In the genomic region with DNA sequence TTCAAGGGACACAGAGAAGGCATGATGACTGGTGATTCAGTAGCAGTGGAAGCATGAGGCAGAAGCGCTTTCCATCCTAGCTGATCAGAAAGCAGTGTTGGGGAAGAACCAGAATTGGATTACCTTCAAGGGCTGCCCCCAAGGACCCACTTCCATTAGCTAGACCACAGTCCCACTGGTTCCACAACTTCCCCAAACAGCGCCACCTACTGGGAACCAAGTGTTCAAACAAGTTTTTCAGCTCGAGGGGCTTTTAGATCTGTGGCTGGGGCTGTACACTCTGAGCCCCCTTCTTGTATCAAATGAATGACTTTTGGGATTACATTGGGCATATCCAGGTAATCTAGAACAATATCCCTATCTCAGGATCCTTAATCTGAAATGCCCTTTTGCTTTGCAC, we compare ENCODE assay signal across 7 mouse cellular contexts. TPM values are rescaled to one million over a fixed set of nuclear protein-coding genes. Genes with fewer than 3 reads are reported as not detected.
DNase-seq lines count a peak whose midpoint lies in the region; ATAC-seq and TF ChIP-seq lines count a peak whose summit lies in the region.

No protein-coding gene starts in this region.

- ATAC-seq in megakaryocyte-erythroid progenitor cell, adult 5-6 weeks (replicated peaks; ENCODE audit: low FRiP score, low TSS enrichment, poor library complexity, severe bottlenecking): no peak

- no peaks in the 10 kb centered on the region for H3K9me3 ChIP-seq in ES-Bruce4 (replicated peaks; ENCODE audit: control insufficient read depth, insufficient read depth, low read length, poor library complexity, severe bottlenecking)

- peak; percentile 65 for TF ChIP-seq CTCF in ES-Bruce4 (IDR thresholded peaks at IDR 0.05; ENCODE audit: low read depth, low read length)

- no peak overlapping the region for H3K9ac ChIP-seq in ES-Bruce4 (ENCODE audit: low read depth, poor library complexity, severe bottlenecking)

- no peaks in the 10 kb centered on the region for H3K36me3 ChIP-seq in ES-Bruce4 (ENCODE audit: control insufficient read depth, insufficient read depth, low read length, poor library complexity, severe bottlenecking)

- TF ChIP-seq EP300 in ES-Bruce4 (IDR thresholded peaks at IDR 0.05; ENCODE audit: insufficient read depth, low read depth, low read length): no peak

- H3K27ac ChIP-seq in ES-Bruce4 (ENCODE audit: insufficient read depth, low read length): no peak overlapping the region

- no peaks in the 10 kb centered on the region for H3K4me1 ChIP-seq in ES-Bruce4 (ENCODE audit: control insufficient read depth, insufficient read depth, low read length)

- peak; percentile 40 for DNase-seq in kidney, adult 18-20 months
- no peak for DNase-seq in kidney, adult 9 months
- peak; percentile 77 to 79 for DNase-seq in B cell, adult 2 months
- DNase-seq in embryo, embryonic 9.5 days (ENCODE audit: extremely low spot score): peak; percentile 38
- DNase-seq in retina, embryonic 14.5 days (ENCODE audit: low spot score): peak; percentile 72

- no peak overlapping the region for H3K4me3 ChIP-seq in ES-Bruce4 (ENCODE audit: low read depth, low read length)

- TF ChIP-seq POLR2A in ES-Bruce4 (IDR thresholded peaks at IDR 0.05; ENCODE audit: insufficient read depth, low read length): no peak

- H3K27me3 ChIP-seq in ES-Bruce4 (ENCODE audit: control insufficient read depth, insufficient read depth, low read length, poor library complexity, severe bottlenecking): no peaks in the 10 kb centered on the region

RNA-seq across cellular contexts. Expression of a gene that starts 5.9 kb away (rescaled TPM):
- 49.9 and 57.0 TPM in 2 replicates for polyA plus RNA-seq in ES-Bruce4 (2011; ENCODE audit: insufficient read depth, insufficient read length, low read depth, missing spikeins)
- total RNA-seq in megakaryocyte-erythroid progenitor cell, adult 5-6 weeks (2014; fragmentation: Nextera tagmentation): 26.5 and 27.6 TPM in 2 replicates
- total RNA-seq in megakaryocyte-erythroid progenitor cell, adult 5-6 weeks (2017): 60.5 and 70.7 TPM in 2 replicates

RNA-seq across cellular contexts. Expression of a gene that starts 45.2 kb away (rescaled TPM):
- 23.3 TPM in 2 replicates for polyA plus RNA-seq in ES-Bruce4 (2011; ENCODE audit: insufficient read depth, insufficient read length, low read depth, missing spikeins)
- total RNA-seq in megakaryocyte-erythroid progenitor cell, adult 5-6 weeks (2014; fragmentation: Nextera tagmentation): 40.2 and 42.1 TPM in 2 replicates
- total RNA-seq in megakaryocyte-erythroid progenitor cell, adult 5-6 weeks (2017): 24.7 and 26.4 TPM in 2 replicates
